Mouse (Mus musculus) thymus, postnatal 4 days (tissue): ENCODE results near the gene Nebl.

Experiments used
- DNase-seq: peaks from one replicate; pipeline ENCODE4 v3.0.0; 2021

Gene Nebl

GRCm38 (mm10) chr2:17730957-17731830, at the start of gene Nebl:
TSS of gene Nebl (minus strand) at chr2:17731464.
- peak; percentile 81 for DNase-seq

GRCm38 (mm10) chr2:17770246-17770825, 39.1 kb upstream of the Nebl start:
- DNase-seq, result no peak

GRCm38 (mm10) chr2:17769242-17769755, 38.0 kb upstream of the Nebl start:
- DNase-seq, result no peak

GRCm38 (mm10) chr2:17756271-17756670, 25.0 kb upstream of the Nebl start:
- no peak for DNase-seq

- DNase-seq, result peak; percentile 21
Measured at GRCm38 (mm10) chr2:17742051-17742763, 10.9 kb upstream of the Nebl start.

GRCm38 (mm10) chr2:17741555-17741954, 10.3 kb upstream of the Nebl start:
- peak; percentile 32 for DNase-seq

- DNase-seq, result no peak
Measured at GRCm38 (mm10) chr2:17740454-17740853, 9.2 kb upstream of the Nebl start.

- no peak for DNase-seq
Measured at GRCm38 (mm10) chr2:17732210-17732609, 946 bp upstream of the Nebl start.

- no peak for DNase-seq
Measured at GRCm38 (mm10) chr2:17731831-17732200, 552 bp upstream of the Nebl start.

- DNase-seq, result no peak
Measured at GRCm38 (mm10) chr2:17730648-17730956, 662 bp downstream of the Nebl start.

- peak; percentile 38 for DNase-seq
Measured at GRCm38 (mm10) chr2:17729770-17730647, 1.3 kb downstream of the Nebl start.

GRCm38 (mm10) chr2:17724405-17724804, 6.9 kb downstream of the Nebl start:
- no peak for DNase-seq

- no peak for DNase-seq
Measured at GRCm38 (mm10) chr2:17723268-17724019, 7.8 kb downstream of the Nebl start.

GRCm38 (mm10) chr2:17721177-17721715, 10.0 kb downstream of the Nebl start:
- no peak for DNase-seq

GRCm38 (mm10) chr2:17718281-17718680, 13.0 kb downstream of the Nebl start:
- no peak for DNase-seq

GRCm38 (mm10) chr2:17717200-17717599, 14.1 kb downstream of the Nebl start:
- no peak for DNase-seq

- no peak for DNase-seq
Measured at GRCm38 (mm10) chr2:17715149-17715767, 16.0 kb downstream of the Nebl start.

- no peak for DNase-seq
Measured at GRCm38 (mm10) chr2:17714661-17715060, 16.6 kb downstream of the Nebl start.

GRCm38 (mm10) chr2:17714124-17714523, 17.1 kb downstream of the Nebl start:
- DNase-seq, result no peak

- DNase-seq, result no peak
Measured at GRCm38 (mm10) chr2:17711216-17711615, 20.0 kb downstream of the Nebl start.

- DNase-seq, result no peak
Measured at GRCm38 (mm10) chr2:17710083-17710482, 21.2 kb downstream of the Nebl start.
